Mouse (Mus musculus) cerebellum, adult 2 months (tissue): ENCODE results near the gene Actrt2.

ENCODE experiments used
- CTCF ChIP-seq: fragments of 200-500 bp; IDR thresholded peaks from 2 replicates; pipeline ENCODE4 v1.5.1; 2011; ENCODE audit warnings: low read depth, mild to moderate bottlenecking, control low read depth, low read length, moderate library complexity, borderline replicate concordance; ENCODE audit not compliant: insufficient read depth
- POLR2A ChIP-seq: fragments of 200-500 bp; IDR thresholded peaks from 2 replicates; pipeline ENCODE4 v1.6.1; 2011; ENCODE audit warnings: low read length, control low read depth, borderline replicate concordance; ENCODE audit not compliant: insufficient read depth

DNA sequence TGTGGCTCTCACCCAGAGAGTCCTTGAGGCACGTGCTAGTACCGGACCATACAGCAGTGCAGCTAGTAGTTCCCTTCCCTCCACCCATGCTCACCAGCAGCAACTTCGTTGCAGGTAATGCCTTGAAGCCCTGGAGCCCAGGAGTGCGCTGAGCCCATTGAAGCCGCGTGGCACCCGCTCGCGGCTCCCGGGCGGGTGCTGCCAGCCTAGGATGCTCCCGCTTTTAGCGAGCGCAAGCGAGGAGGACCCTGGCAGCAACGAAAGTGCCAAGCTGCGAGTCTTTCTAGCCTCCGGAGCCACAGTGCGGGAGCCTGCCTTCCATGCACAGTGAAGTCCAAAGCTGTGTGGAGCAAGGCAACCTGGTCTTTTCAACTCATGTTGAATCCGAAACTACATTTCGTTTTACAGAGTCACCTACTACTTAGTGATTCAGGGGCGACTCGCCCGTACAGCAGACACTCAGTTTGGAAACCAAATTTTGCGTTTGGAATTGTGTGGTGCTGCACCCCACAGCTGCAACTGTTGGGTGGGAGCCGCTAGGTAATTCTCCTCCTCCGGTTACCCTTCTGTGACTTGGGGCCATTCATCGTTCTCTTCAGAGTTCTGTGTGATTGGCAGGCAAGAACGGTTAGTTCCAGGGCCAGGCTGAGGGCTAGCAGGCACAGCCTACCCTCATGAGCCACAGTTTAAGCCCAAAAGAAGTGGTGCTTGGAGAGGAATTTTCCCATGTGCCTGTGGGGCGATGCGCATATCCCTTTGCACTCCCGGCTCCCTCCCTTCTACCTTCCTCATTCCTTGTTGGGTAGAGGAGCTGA lies 26.2 kb downstream of the Actrt2 start:
- TF ChIP-seq POLR2A (no peak), CTCF (no peak)
